In the genomic region with DNA sequence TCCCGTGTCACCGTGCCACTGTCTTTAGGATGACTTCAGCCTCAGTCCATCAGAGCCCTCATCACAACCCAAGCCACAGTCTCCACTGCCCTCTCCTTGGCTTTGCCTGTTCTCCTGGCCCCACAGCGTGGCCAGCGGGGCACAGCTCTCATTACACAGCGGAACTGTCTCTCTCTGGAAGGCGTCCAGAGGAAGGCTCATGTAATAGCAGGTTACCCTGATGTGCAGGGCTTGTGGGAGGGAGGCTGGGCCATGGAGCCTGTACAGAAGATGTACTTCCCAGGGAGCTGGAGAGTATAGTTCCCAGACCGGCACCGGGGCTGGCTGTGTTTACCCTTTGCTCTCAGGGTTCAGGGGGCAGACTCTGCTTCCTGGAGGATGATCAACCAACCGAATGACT, we compare ENCODE assay signal across 20 mouse cellular contexts. TPM values are rescaled to one million over a fixed set of nuclear protein-coding genes. Genes with fewer than 3 reads are reported as not detected.
DNase-seq lines count a peak whose midpoint lies in the region; ATAC-seq and TF ChIP-seq lines count a peak whose summit lies in the region.
"Had no signal": no experiment of that assay in that cellular context is flagged by ENCODE, and none has a peak within 500 bp of the region (broad histone marks: within the 10 kb centered on the region; RNA-seq: fewer than 3 reads in every experiment).

No protein-coding gene starts in this region.

- no peaks in the 10 kb centered on the region for H3K9me3 ChIP-seq in heart, embryonic 13.5 days
- no peaks in the 10 kb centered on the region for H3K9me3 ChIP-seq in kidney, embryonic 16.5 days (ENCODE audit: low read length)
- no peaks in the 10 kb centered on the region for H3K9me3 ChIP-seq in midbrain, embryonic 14.5 days (ENCODE audit: control insufficient read depth, low read length)
- H3K9me3 ChIP-seq in midbrain, embryonic 15.5 days: no peaks in the 10 kb centered on the region
- H3K9me3 ChIP-seq in liver, embryonic 11.5 days (ENCODE audit: control insufficient read depth, low read length): no peaks in the 10 kb centered on the region
- H3K9me3 ChIP-seq: forebrain, embryonic 10.5 days; hindbrain, embryonic 12.5 days; liver, embryonic 15.5 days; midbrain, embryonic 12.5 days; stomach, embryonic 15.5 days had no signal

- peaks cover 77% of the 10 kb centered on the region for H3K4me1 ChIP-seq in heart, embryonic 13.5 days
- no peaks in the 10 kb centered on the region for H3K4me1 ChIP-seq in kidney, adult 2 months (ENCODE audit: control insufficient read depth, insufficient read depth, low read length)
- no peaks in the 10 kb centered on the region for H3K4me1 ChIP-seq in kidney, embryonic 16.5 days (ENCODE audit: insufficient read depth, low read length)
- peaks cover 8% of the 10 kb centered on the region; the same call in 1 of the 2 replicates for H3K4me1 ChIP-seq in midbrain, embryonic 14.5 days (ENCODE audit: control insufficient read depth, insufficient read depth, low read length)
- H3K4me1 ChIP-seq in midbrain, embryonic 15.5 days: peaks cover 4% of the 10 kb centered on the region
- H3K4me1 ChIP-seq in olfactory bulb, adult 2 months (ENCODE audit: control insufficient read depth, insufficient read depth, low read length): peaks cover 51% of the 10 kb centered on the region
- 0 out of 2 replicates have a peak, but pooled peaks cover 4% of the 10 kb centered on the region for H3K4me1 ChIP-seq in liver, embryonic 11.5 days (replicated peaks; ENCODE audit: control insufficient read depth, insufficient read depth, low read length)
- H3K4me1 ChIP-seq: liver, embryonic 15.5 days; stomach, embryonic 15.5 days had no signal

- no peak for TF ChIP-seq CTCF in kidney, adult 2 months (conservative IDR thresholded peaks at IDR 0.05; ENCODE audit: insufficient read depth, insufficient read length, low read depth, low read length)
- TF ChIP-seq CTCF in olfactory bulb, adult 2 months (IDR thresholded peaks at IDR 0.05; ENCODE audit: insufficient read depth, low read depth, low read length): no peak

- H3K9ac ChIP-seq in heart, embryonic 13.5 days: peak overlapping the region; percentile 13; the same call in 1 of the 2 replicates
- H3K9ac ChIP-seq in kidney, embryonic 16.5 days (replicated peaks; ENCODE audit: low read length): no peak overlapping the region
- no peak overlapping the region for H3K9ac ChIP-seq in midbrain, embryonic 14.5 days (replicated peaks; ENCODE audit: low read length)
- no peak overlapping the region for H3K9ac ChIP-seq in midbrain, embryonic 15.5 days
- H3K9ac ChIP-seq in liver, embryonic 11.5 days (ENCODE audit: low read depth, low read length): no peak overlapping the region
- H3K9ac ChIP-seq: forebrain, postnatal 0 days; hindbrain, embryonic 12.5 days; liver, embryonic 15.5 days; midbrain, embryonic 12.5 days; stomach, embryonic 15.5 days had no signal

- no peaks in the 10 kb centered on the region for H3K36me3 ChIP-seq in heart, embryonic 13.5 days
- no peaks in the 10 kb centered on the region for H3K36me3 ChIP-seq in kidney, adult 2 months (ENCODE audit: control insufficient read depth, insufficient read depth, low read length)
- H3K36me3 ChIP-seq in kidney, embryonic 16.5 days (ENCODE audit: insufficient read depth, low read length): no peaks in the 10 kb centered on the region
- H3K36me3 ChIP-seq in midbrain, embryonic 14.5 days (ENCODE audit: control insufficient read depth, insufficient read depth, low read length): no peaks in the 10 kb centered on the region
- no peaks in the 10 kb centered on the region for H3K36me3 ChIP-seq in midbrain, embryonic 15.5 days (replicated peaks)
- no peaks in the 10 kb centered on the region for H3K36me3 ChIP-seq in liver, embryonic 11.5 days (ENCODE audit: control insufficient read depth, insufficient read depth, low read length)
- H3K36me3 ChIP-seq: forebrain, embryonic 10.5 days; hindbrain, embryonic 12.5 days; liver, embryonic 15.5 days; midbrain, embryonic 12.5 days; stomach, embryonic 15.5 days had no signal

- H3K4me2 ChIP-seq in heart, embryonic 13.5 days: no peak overlapping the region
- no peak overlapping the region for H3K4me2 ChIP-seq in kidney, embryonic 16.5 days (replicated peaks; ENCODE audit: low read depth, low read length)
- H3K4me2 ChIP-seq in midbrain, embryonic 14.5 days (ENCODE audit: low read length): no peak overlapping the region
- no peak overlapping the region for H3K4me2 ChIP-seq in midbrain, embryonic 15.5 days
- no peak overlapping the region for H3K4me2 ChIP-seq in liver, embryonic 11.5 days
- H3K4me2 ChIP-seq: hindbrain, embryonic 12.5 days; liver, embryonic 15.5 days; midbrain, embryonic 12.5 days; stomach, embryonic 15.5 days had no signal

- no peak for DNase-seq in heart, adult 9 months (ENCODE audit: low spot score in 2 of 2)
- peak; percentile 12 for DNase-seq in kidney, adult 2 months
- peak; percentile 31 for DNase-seq in midbrain, embryonic 14.5 days
- no peak for DNase-seq in liver, embryonic 11.5 days (ENCODE audit: low spot score)
- DNase-seq: adrenal gland, adult 2 months; cerebellum, adult 9-11 months; heart, adult 18-20 months; right cerebral cortex, postnatal 25 days; thymus, adult 18-20 months had no signal

- no peak for TF ChIP-seq POLR2A in kidney, adult 2 months (IDR thresholded peaks at IDR 0.05; ENCODE audit: low read depth, low read length)
- no peak for TF ChIP-seq POLR2A in olfactory bulb, adult 2 months (IDR thresholded peaks at IDR 0.05; ENCODE audit: insufficient read depth, low read depth, low read length)

- no peak for ATAC-seq in heart, embryonic 13.5 days (ENCODE audit: extremely low read depth, insufficient number of reproducible peaks, low FRiP score, low TSS enrichment)
- ATAC-seq in kidney, embryonic 16.5 days (ENCODE audit: low FRiP score, low TSS enrichment): no peak
- no peak for ATAC-seq in midbrain, embryonic 14.5 days (ENCODE audit: low FRiP score, low TSS enrichment)
- ATAC-seq in midbrain, embryonic 15.5 days (replicated peaks): no peak
- ATAC-seq in liver, embryonic 11.5 days (replicated peaks; ENCODE audit: low FRiP score): no peak

- peaks cover 58% of the 10 kb centered on the region for H3K27me3 ChIP-seq in heart, embryonic 13.5 days (replicated peaks)
- no peaks in the 10 kb centered on the region for H3K27me3 ChIP-seq in kidney, adult 2 months (replicated peaks; ENCODE audit: control insufficient read depth, insufficient read depth, low read length)
- H3K27me3 ChIP-seq in kidney, embryonic 16.5 days (ENCODE audit: insufficient read depth, low read length): peaks cover 34% of the 10 kb centered on the region
- peaks cover 4% of the 10 kb centered on the region for H3K27me3 ChIP-seq in midbrain, embryonic 14.5 days (ENCODE audit: control insufficient read depth, insufficient read depth, low read length)
- H3K27me3 ChIP-seq in midbrain, embryonic 15.5 days (replicated peaks): 0 out of 2 replicates have a peak, but pooled peaks cover 7% of the 10 kb centered on the region
- peaks cover 39% of the 10 kb centered on the region for H3K27me3 ChIP-seq in liver, embryonic 11.5 days (replicated peaks; ENCODE audit: control insufficient read depth, insufficient read depth, low read length)

- H3K4me3 ChIP-seq in heart, embryonic 13.5 days: no peak overlapping the region
- H3K4me3 ChIP-seq in kidney, adult 2 months (ENCODE audit: insufficient read depth, low read depth, low read length): no peak overlapping the region
- H3K4me3 ChIP-seq in kidney, embryonic 16.5 days (ENCODE audit: low read length): no peak overlapping the region
- H3K4me3 ChIP-seq in midbrain, embryonic 14.5 days (replicated peaks; ENCODE audit: low read depth, low read length): no peak overlapping the region
- no peak overlapping the region for H3K4me3 ChIP-seq in midbrain, embryonic 15.5 days
- no peak overlapping the region for H3K4me3 ChIP-seq in olfactory bulb, adult 2 months (ENCODE audit: insufficient read depth, low read depth, low read length)
- H3K4me3 ChIP-seq in liver, embryonic 11.5 days (ENCODE audit: low read depth, low read length): no peak overlapping the region
- H3K4me3 ChIP-seq: forebrain, embryonic 10.5 days; hindbrain, embryonic 12.5 days; liver, embryonic 15.5 days; midbrain, embryonic 12.5 days; stomach, embryonic 15.5 days had no signal

- WGBS in heart, embryonic 13.5 days: 47% methylated on average over 9 of the region's 9 CpGs
- 43% methylated on average over 9 of the region's 9 CpGs for WGBS in kidney, adult 2 months
- 36% methylated on average over 9 of the region's 9 CpGs for WGBS in kidney, embryonic 16.5 days
- WGBS in midbrain, embryonic 14.5 days: 67% methylated on average over 9 of the region's 9 CpGs
- 67% methylated on average over 9 of the region's 9 CpGs for WGBS in midbrain, embryonic 15.5 days
- WGBS in olfactory bulb, adult 2 months: 28% methylated on average over 9 of the region's 9 CpGs
- WGBS in liver, embryonic 11.5 days: 56% methylated on average over 9 of the region's 9 CpGs

- peak overlapping the region; percentile 33 for H3K27ac ChIP-seq in heart, embryonic 13.5 days (replicated peaks)
- no peak overlapping the region for H3K27ac ChIP-seq in kidney, adult 2 months (ENCODE audit: insufficient read depth, low read depth, low read length)
- H3K27ac ChIP-seq in kidney, embryonic 16.5 days (ENCODE audit: low read length): no peak overlapping the region
- no peak overlapping the region for H3K27ac ChIP-seq in midbrain, embryonic 14.5 days (replicated peaks; ENCODE audit: low read depth, low read length)
- no peak overlapping the region for H3K27ac ChIP-seq in midbrain, embryonic 15.5 days
- H3K27ac ChIP-seq in olfactory bulb, adult 2 months (ENCODE audit: insufficient read depth, low read depth, low read length): peak overlapping the region; percentile 63
- H3K27ac ChIP-seq in liver, embryonic 11.5 days (ENCODE audit: low read depth, low read length): no peak overlapping the region
- H3K27ac ChIP-seq: forebrain, embryonic 10.5 days; hindbrain, embryonic 12.5 days; liver, embryonic 15.5 days; macrophage; midbrain, embryonic 12.5 days; stomach, embryonic 15.5 days had no signal

RNA-seq across cellular contexts. Expression of a gene that starts 6.8 kb away (rescaled TPM):
- polyA plus RNA-seq in heart, embryonic 13.5 days (2015; fragmentation: Nextera tagmentation; extraction: Ambion mirVana): 1.3 and 1.8 TPM in 2 replicates
- polyA plus RNA-seq in kidney, adult 2 months (2012; rRNA removed): 0.25 and 0.30 TPM in 2 replicates
- 0.34 and 0.39 TPM in 2 replicates for polyA plus RNA-seq in kidney, embryonic 16.5 days (2015; fragmentation: Nextera tagmentation; extraction: Ambion mirVana)
- polyA plus RNA-seq in midbrain, embryonic 14.5 days (2014; fragmentation: Nextera tagmentation; extraction: Ambion mirVana): 4.9 and 6.9 TPM in 2 replicates
- polyA plus RNA-seq in midbrain, embryonic 15.5 days (2015; fragmentation: Nextera tagmentation; extraction: Ambion mirVana): 4.7 and 5.1 TPM in 2 replicates
- not detected in 2 replicates for polyA plus RNA-seq in olfactory bulb, adult 2 months (2012; ENCODE audit: insufficient read depth, insufficient read length, low replicate concordance, missing spikeins)
- polyA plus RNA-seq in liver, embryonic 11.5 days (2014; fragmentation: Nextera tagmentation; extraction: Ambion mirVana): 0.39 and 0.40 TPM in 2 replicates
- polyA plus RNA-seq: liver, embryonic 15.5 days; macrophage had no signal

Comparison
In these comparisons a context has a peak if more than half of its experiments do, and no peak if none do; other contexts are left out.
1. H3K27ac ChIP-seq: peak in heart, embryonic 13.5 days (single experiment) and olfactory bulb, adult 2 months (single experiment); none in kidney, adult 2 months (single experiment), kidney, embryonic 16.5 days (single experiment), midbrain, embryonic 14.5 days (single experiment), midbrain, embryonic 15.5 days (single experiment) and liver, embryonic 11.5 days (single experiment).
2. DNase-seq: peak in kidney, adult 2 months (single experiment) and midbrain, embryonic 14.5 days (single experiment); none in heart, adult 9 months (0 of 2) and liver, embryonic 11.5 days (single experiment).